ENCODE assay signal across 8 mouse cellular contexts in the genomic region with DNA sequence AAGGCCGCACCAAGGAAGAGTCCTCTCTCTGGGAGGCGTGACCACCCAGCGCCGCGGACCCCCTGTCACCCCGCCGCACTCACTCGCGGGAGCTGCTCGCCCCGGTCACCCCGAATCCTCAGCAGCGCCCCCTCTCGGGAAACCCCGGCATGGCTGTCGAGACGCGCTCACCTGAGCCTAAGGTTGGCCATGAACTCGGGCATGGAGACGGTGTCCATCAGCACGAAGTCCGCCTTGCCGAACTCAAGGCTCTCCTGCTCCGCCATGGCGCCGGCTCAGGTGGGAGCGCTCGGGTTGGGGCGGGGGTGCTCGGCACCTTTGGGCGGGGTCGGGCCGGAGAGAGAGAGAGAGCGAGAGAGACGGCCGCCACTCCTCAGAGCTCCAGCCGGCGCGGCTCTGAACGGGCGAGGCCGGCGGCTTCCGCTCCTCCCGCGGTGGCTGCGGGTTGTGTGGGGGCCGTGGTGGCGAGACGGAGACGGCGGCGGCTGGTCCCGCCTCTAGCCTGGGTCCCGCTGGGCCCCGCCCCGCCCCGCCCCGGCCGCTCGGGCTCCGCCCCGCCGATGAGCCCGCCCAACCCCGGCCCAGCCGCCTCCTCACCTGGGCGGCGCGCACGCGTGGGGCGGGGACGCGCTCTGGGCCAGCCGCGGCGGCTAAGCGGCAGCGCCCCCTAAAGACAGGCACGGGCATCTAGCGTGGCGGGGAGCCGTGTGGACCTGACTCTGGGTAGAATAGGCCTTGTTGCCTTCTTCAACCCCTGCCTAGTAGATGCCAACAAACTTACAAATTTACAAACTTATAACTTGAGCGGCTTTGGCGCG. TPM values are rescaled to one million over a fixed set of nuclear protein-coding genes. Genes with fewer than 3 reads are reported as not detected.
DNase-seq lines count a peak whose midpoint lies in the region; ATAC-seq and TF ChIP-seq lines count a peak whose summit lies in the region.

Gene Myo1d (minus strand): TSS at position 499 of the 818 bp plus-strand sequence.

- intact Hi-C loops in heart, adult 2 months (cut with DNase I), result loop anchor here (1.0 to 5.0 kb wide), 3 partner anchors 37 to 83 kb away; no protein-coding TSS in a partner anchor

- H3K36me3 ChIP-seq in embryonic facial prominence, embryonic 14.5 days (ENCODE audit: control insufficient read depth, insufficient read depth, low read length), result no peaks in the 10 kb centered on the region
- no peaks in the 10 kb centered on the region for H3K36me3 ChIP-seq in heart, adult 2 months (ENCODE audit: control insufficient read depth, insufficient read depth, low read length)
- H3K36me3 ChIP-seq in kidney, adult 2 months (ENCODE audit: control insufficient read depth, insufficient read depth, low read length), result no peaks in the 10 kb centered on the region
- no peaks in the 10 kb centered on the region for H3K36me3 ChIP-seq in limb, embryonic 11.5 days (ENCODE audit: control insufficient read depth, insufficient read depth, low read length)
- no peaks in the 10 kb centered on the region for H3K36me3 ChIP-seq in midbrain, embryonic 14.5 days (ENCODE audit: control insufficient read depth, insufficient read depth, low read length)

- peak within 1 kb of the TSS; percentile 63 for H3K27ac ChIP-seq in bone marrow, adult 2 months (ENCODE audit: control insufficient read depth, insufficient read depth, low read depth, low read length, poor library complexity)
- peak within 1 kb of the TSS; percentile 71 for H3K27ac ChIP-seq in embryonic facial prominence, embryonic 14.5 days (replicated peaks; ENCODE audit: low read depth, low read length)
- peak within 1 kb of the TSS; percentile 76 for H3K27ac ChIP-seq in heart, adult 2 months
- H3K27ac ChIP-seq in kidney, adult 2 months (ENCODE audit: insufficient read depth, low read depth, low read length), result peak within 1 kb of the TSS; percentile 72
- H3K27ac ChIP-seq in limb, embryonic 11.5 days (replicated peaks; ENCODE audit: low read depth, low read length), result no peak within 1 kb of the TSS
- H3K27ac ChIP-seq in midbrain, embryonic 14.5 days (replicated peaks; ENCODE audit: low read depth, low read length), result 0 out of 2 replicates have a peak within 1 kb of the TSS, but pooled peaks have one; percentile 37

- TF ChIP-seq POLR2A in bone marrow, adult 2 months (IDR thresholded peaks at IDR 0.05; ENCODE audit: borderline replicate concordance, control insufficient read depth, low read depth, low read length), result peak; percentile 70; the same call in 1 of the 2 replicates
- TF ChIP-seq POLR2A in heart, adult 2 months (IDR thresholded peaks at IDR 0.05; ENCODE audit: insufficient read depth, low read depth, low read length), result peak; percentile 74
- peak; percentile 85 for TF ChIP-seq POLR2A in kidney, adult 2 months (IDR thresholded peaks at IDR 0.05; ENCODE audit: low read depth, low read length)

- TF ChIP-seq EP300 in heart, adult 2 months (IDR thresholded peaks at IDR 0.05; ENCODE audit: insufficient read depth, low read depth, low read length), result peak; percentile 51; the same call in 1 of the 2 replicates

- no peaks in the 10 kb centered on the region for H3K27me3 ChIP-seq in embryonic facial prominence, embryonic 14.5 days (replicated peaks; ENCODE audit: control insufficient read depth, insufficient read depth, low read length)
- no peaks in the 10 kb centered on the region for H3K27me3 ChIP-seq in heart, adult 2 months (ENCODE audit: control insufficient read depth, insufficient read depth, low read length)
- no peaks in the 10 kb centered on the region for H3K27me3 ChIP-seq in kidney, adult 2 months (replicated peaks; ENCODE audit: control insufficient read depth, insufficient read depth, low read length)
- 0 out of 2 replicates have a peak, but pooled peaks cover 2% of the 10 kb centered on the region for H3K27me3 ChIP-seq in limb, embryonic 11.5 days (ENCODE audit: control insufficient read depth, insufficient read depth, low read length)
- peaks cover 5% of the 10 kb centered on the region for H3K27me3 ChIP-seq in midbrain, embryonic 14.5 days (ENCODE audit: control insufficient read depth, insufficient read depth, low read length)

- H3K4me2 ChIP-seq in embryonic facial prominence, embryonic 14.5 days (ENCODE audit: low read depth, low read length), result peak within 1 kb of the TSS; percentile 94
- H3K4me2 ChIP-seq in limb, embryonic 11.5 days (ENCODE audit: low read depth, severe bottlenecking), result peak within 1 kb of the TSS; percentile 86
- H3K4me2 ChIP-seq in midbrain, embryonic 14.5 days (ENCODE audit: low read length), result peak within 1 kb of the TSS; percentile 83

- peak; percentile 85 for TF ChIP-seq CTCF in bone marrow, adult 2 months (IDR thresholded peaks at IDR 0.05; ENCODE audit: control insufficient read depth, insufficient read depth, low read length)
- peak; percentile 76 for TF ChIP-seq CTCF in heart, adult 2 months (IDR thresholded peaks at IDR 0.05)
- TF ChIP-seq CTCF in kidney, adult 2 months (conservative IDR thresholded peaks at IDR 0.05; ENCODE audit: insufficient read depth, insufficient read length, low read depth, low read length), result peak; percentile 83

- peak within 1 kb of the TSS; percentile 74 for H3K9ac ChIP-seq in embryonic facial prominence, embryonic 14.5 days (ENCODE audit: low read depth, low read length)
- H3K9ac ChIP-seq in heart, adult 2 months (ENCODE audit: low read depth, low read length), result peak within 1 kb of the TSS; percentile 90
- H3K9ac ChIP-seq in limb, embryonic 11.5 days (ENCODE audit: low read length), result peak within 1 kb of the TSS; percentile 44
- H3K9ac ChIP-seq in midbrain, embryonic 14.5 days (replicated peaks; ENCODE audit: low read length), result peak within 1 kb of the TSS; percentile 64

- DNase-seq in 3134 (ENCODE audit: extremely low read depth, insufficient read length, low spot score), result peak; percentile 64
- DNase-seq in embryonic facial prominence, embryonic 14.5 days (ENCODE audit: low spot score), result peak; percentile 90
- DNase-seq in heart, adult 2 months, result peak; percentile 92 to 94
- peak; percentile 94 for DNase-seq in kidney, adult 2 months
- DNase-seq in limb, embryonic 11.5 days (ENCODE audit: low spot score), result peak; percentile 94
- DNase-seq in midbrain, embryonic 14.5 days, result peak; percentile 93
- peak; percentile 87 for DNase-seq in spleen, adult 12 weeks (ENCODE audit: low spot score)

- no peaks in the 10 kb centered on the region for H3K9me3 ChIP-seq in embryonic facial prominence, embryonic 14.5 days (ENCODE audit: control insufficient read depth, low read length)
- no peaks in the 10 kb centered on the region for H3K9me3 ChIP-seq in limb, embryonic 11.5 days (ENCODE audit: control insufficient read depth, low read length)
- H3K9me3 ChIP-seq in midbrain, embryonic 14.5 days (ENCODE audit: control insufficient read depth, low read length), result no peaks in the 10 kb centered on the region

- H3K79me2 ChIP-seq in heart, adult 2 months (replicated peaks; ENCODE audit: control insufficient read depth, insufficient read depth, low read length), result no peaks in the 10 kb centered on the region

- ATAC-seq in embryonic facial prominence, embryonic 14.5 days (ENCODE audit: low read depth), result peak; percentile 97
- ATAC-seq in limb, embryonic 11.5 days (ENCODE audit: insufficient number of reproducible peaks, low FRiP score, low TSS enrichment, low read depth), result peak; percentile 96
- peak; percentile 90 for ATAC-seq in midbrain, embryonic 14.5 days (ENCODE audit: low FRiP score, low TSS enrichment)

- peak within 1 kb of the TSS; percentile 86 for H3K4me3 ChIP-seq in bone marrow, adult 2 months (replicated peaks; ENCODE audit: control insufficient read depth, low read depth, low read length)
- H3K4me3 ChIP-seq in embryonic facial prominence, embryonic 14.5 days (ENCODE audit: low read depth, low read length), result peak within 1 kb of the TSS; percentile 79
- peak within 1 kb of the TSS; percentile 81 for H3K4me3 ChIP-seq in heart, adult 2 months
- H3K4me3 ChIP-seq in kidney, adult 2 months (ENCODE audit: insufficient read depth, low read depth, low read length), result peak within 1 kb of the TSS; percentile 88
- H3K4me3 ChIP-seq in limb, embryonic 11.5 days (ENCODE audit: low read depth, low read length), result peak within 1 kb of the TSS; percentile 60
- peak within 1 kb of the TSS; percentile 65 for H3K4me3 ChIP-seq in midbrain, embryonic 14.5 days (replicated peaks; ENCODE audit: low read depth, low read length)

- WGBS in bone marrow, adult 2 months, result under 1% methylated on average over 73 of the region's 87 CpGs
- WGBS in embryonic facial prominence, embryonic 14.5 days, result 1% methylated on average over 33 of the region's 87 CpGs
- WGBS in heart, adult 2 months, result 1% methylated on average over 83 of the region's 87 CpGs
- WGBS in kidney, adult 2 months, result 1% methylated on average over 85 of the region's 87 CpGs
- WGBS in limb, embryonic 11.5 days, result 1% methylated on average over 52 of the region's 87 CpGs
- WGBS in midbrain, embryonic 14.5 days, result under 1% methylated on average over 74 of the region's 87 CpGs

- H3K4me1 ChIP-seq in bone marrow, adult 2 months (ENCODE audit: control insufficient read depth, insufficient read depth, low read length), result no peaks in the 10 kb centered on the region; the same call in 1 of the 2 replicates
- peaks cover 3% of the 10 kb centered on the region; the same call in 1 of the 2 replicates for H3K4me1 ChIP-seq in embryonic facial prominence, embryonic 14.5 days (ENCODE audit: control insufficient read depth, insufficient read depth, low read length)
- peaks cover 4% of the 10 kb centered on the region; the same call in 1 of the 2 replicates for H3K4me1 ChIP-seq in heart, adult 2 months (ENCODE audit: control insufficient read depth, insufficient read depth, low read length)
- H3K4me1 ChIP-seq in kidney, adult 2 months (ENCODE audit: control insufficient read depth, insufficient read depth, low read length), result peaks cover 15% of the 10 kb centered on the region
- H3K4me1 ChIP-seq in limb, embryonic 11.5 days (ENCODE audit: control insufficient read depth, insufficient read depth, low read length), result no peaks in the 10 kb centered on the region
- peaks cover 6% of the 10 kb centered on the region for H3K4me1 ChIP-seq in midbrain, embryonic 14.5 days (ENCODE audit: control insufficient read depth, insufficient read depth, low read length)

RNA-seq across cellular contexts. Expression of gene Myo1d, which starts in this region (rescaled TPM):
- polyA plus RNA-seq in bone marrow, adult 2 months (2011; ENCODE audit: insufficient read depth, insufficient read length, low replicate concordance, missing spikeins), result 4.5 and 6.4 TPM in 2 replicates
- 9.9 and 10.7 TPM in 2 replicates for polyA plus RNA-seq in embryonic facial prominence, embryonic 14.5 days (2014; fragmentation: Nextera tagmentation; extraction: Ambion mirVana)
- total RNA-seq in heart, adult 2 months (2021), result 1 to 10 TPM; 8.2 to 10.0 TPM
- 9.3 and 10.1 TPM in 2 replicates for polyA plus RNA-seq in heart, adult 2 months (2012; rRNA removed)
- 37.1 and 43.1 TPM in 2 replicates for polyA plus RNA-seq in kidney, adult 2 months (2012; rRNA removed)
- polyA plus RNA-seq in limb, embryonic 11.5 days (2014; fragmentation: Nextera tagmentation; extraction: Ambion mirVana), result 6.2 TPM in 2 replicates
- polyA plus RNA-seq in midbrain, embryonic 14.5 days (2014; fragmentation: Nextera tagmentation; extraction: Ambion mirVana), result 1.7 and 2.6 TPM in 2 replicates
